Mouse (Mus musculus) heart, embryonic 10.5 days (tissue): ENCODE data around the gene Snai1. TPM values are rescaled to one million over a fixed set of nuclear protein-coding genes. Genes with fewer than 3 reads are reported as not detected.
A peak's percentile ranks its signal among the peaks of the same experiment; 100 is the strongest.

Source experiments
- DNase-seq: peaks from one replicate; pipeline ENCODE4 v3.0.0-alpha.2; 2017; ENCODE audit warnings: low spot score
- H3K27ac ChIP-seq: fragments of 300-500 bp; sonication (generic); 2 replicates; pipeline ENCODE4 v1.5.1; 2016; ENCODE audit warnings: mild to moderate bottlenecking
- H3K27me3 ChIP-seq: fragments of 300-500 bp; sonication (generic); 2 replicates; pipeline ENCODE4 v1.6.1; 2016; ENCODE audit warnings: mild to moderate bottlenecking; ENCODE audit not compliant: poor library complexity, insufficient read depth, severe bottlenecking
- H3K36me3 ChIP-seq: fragments of 300-500 bp; sonication (generic); 2 replicates; pipeline ENCODE4 v1.6.1; 2016; ENCODE audit warnings: mild to moderate bottlenecking, moderate library complexity
- H3K4me1 ChIP-seq: fragments of 300-500 bp; sonication (generic); 2 replicates; pipeline ENCODE4 v1.6.1; 2016; ENCODE audit warnings: mild to moderate bottlenecking
- H3K4me3 ChIP-seq: fragments of 300-500 bp; sonication (generic); 2 replicates; pipeline ENCODE4 v1.5.1; 2016; ENCODE audit warnings: mild to moderate bottlenecking, moderate library complexity
- H3K9me3 ChIP-seq: fragments of 300-500 bp; sonication (generic); 2 replicates; pipeline ENCODE4 v1.6.1; 2016; ENCODE audit warnings: mild to moderate bottlenecking, moderate library complexity
- WGBS: fragments of 180-500 bp; shearing (Covaris S2); methylation state at CpG from one replicate; pipeline ENCODE4 v1.1.7; 2016; 5-methylcytosine and 5-hydroxymethylcytosine counted together
- polyA plus RNA-seq: library from polyadenylated mRNA; unstranded; fragments of >200 nt; fragmentation: Nextera tagmentation; extraction: Ambion mirVana; gene quantifications from 2 replicates; pipeline ENCODE4 v1.2.1, GENCODE M21; 2016

The Snai1 gene
- polyA plus RNA-seq, 1 experiment from 2014 or later = 42.2 TPM

- DNase-seq = peak; percentile 66
- Histone ChIP-seq H3K4me3 (no peak overlapping the region), H3K4me1 (peaks cover 21% of the 10 kb centered on the region), H3K27ac (no peak overlapping the region), H3K27me3 (peaks cover 60% of the 10 kb centered on the region), H3K9me3 (no peaks in the 10 kb centered on the region), H3K36me3 (no peaks in the 10 kb centered on the region)
These were observed 4.1 kb upstream of the Snai1 start for GRCm38 (mm10) chr2:167533880-167534279.

- DNase-seq = no peak
- H3K9me3 ChIP-seq = no peaks in the 10 kb centered on the region
- peaks cover 42% of the 10 kb centered on the region for H3K4me1 ChIP-seq
- H3K27ac ChIP-seq = no peak overlapping the region
- 24% methylated on average over 10 of the region's 10 CpGs for WGBS
- H3K27me3 ChIP-seq = peaks cover 69% of the 10 kb centered on the region
- peaks cover 5% of the 10 kb centered on the region; the same call in 1 of the 2 replicates for H3K36me3 ChIP-seq
- no peak overlapping the region for H3K4me3 ChIP-seq
These were observed 1.6 kb upstream of the Snai1 start for GRCm38 (mm10) chr2:167536320-167536945.

- DNase-seq = no peak
- peaks cover 15% of the 10 kb centered on the region for H3K36me3 ChIP-seq
- H3K4me3 ChIP-seq = peak overlapping the region; percentile 69
- peak overlapping the region; percentile 87 for H3K27ac ChIP-seq
- 22% methylated on average over 34 of the region's 34 CpGs for WGBS
- H3K9me3 ChIP-seq = no peaks in the 10 kb centered on the region
- peaks cover 65% of the 10 kb centered on the region for H3K4me1 ChIP-seq
- peaks cover 67% of the 10 kb centered on the region for H3K27me3 ChIP-seq
These were observed 794 bp downstream of the Snai1 start for GRCm38 (mm10) chr2:167538671-167539306.

GRCm38 (mm10) chr2:167539536-167540476 lies 1.8 kb downstream of the Snai1 start:
- WGBS = 25% methylated on average over 14 of the region's 14 CpGs
- peaks cover 73% of the 10 kb centered on the region for H3K4me1 ChIP-seq
- H3K4me3 ChIP-seq = peak overlapping the region; percentile 69
- no peaks in the 10 kb centered on the region for H3K9me3 ChIP-seq
- no peak for DNase-seq
- peaks cover 59% of the 10 kb centered on the region for H3K27me3 ChIP-seq
- H3K27ac ChIP-seq = peak overlapping the region; percentile 72
- peaks cover 15% of the 10 kb centered on the region for H3K36me3 ChIP-seq

- H3K4me3 ChIP-seq = peak overlapping the region; percentile 69
- H3K36me3 ChIP-seq = peaks cover 15% of the 10 kb centered on the region
- peak overlapping the region; percentile 72 for H3K27ac ChIP-seq
- peaks cover 73% of the 10 kb centered on the region for H3K4me1 ChIP-seq
- no peaks in the 10 kb centered on the region for H3K9me3 ChIP-seq
- DNase-seq = no peak
- WGBS = 14% methylated on average over 12 of the region's 12 CpGs
- peaks cover 53% of the 10 kb centered on the region for H3K27me3 ChIP-seq
These were observed 2.6 kb downstream of the Snai1 start for GRCm38 (mm10) chr2:167540477-167541110.

- H3K36me3 ChIP-seq = peaks cover 15% of the 10 kb centered on the region
- H3K4me1 ChIP-seq = peaks cover 74% of the 10 kb centered on the region
- DNase-seq = no peak
- peaks cover 48% of the 10 kb centered on the region for H3K27me3 ChIP-seq
- H3K4me3 ChIP-seq = peak overlapping the region; percentile 69
- peak overlapping the region; percentile 72 for H3K27ac ChIP-seq
- H3K9me3 ChIP-seq = no peaks in the 10 kb centered on the region
- WGBS = 26% methylated on average over 6 of the region's 6 CpGs
These were observed 3.3 kb downstream of the Snai1 start for GRCm38 (mm10) chr2:167541324-167541723.

- Histone ChIP-seq H3K27me3 (peaks cover 44% of the 10 kb centered on the region), H3K36me3 (peaks cover 15% of the 10 kb centered on the region), H3K4me3 (peak overlapping the region; percentile 69), H3K9me3 (no peaks in the 10 kb centered on the region), H3K4me1 (peaks cover 78% of the 10 kb centered on the region), H3K27ac (peak overlapping the region; percentile 72)
- DNase-seq = no peak
- WGBS = 72% methylated on average over 12 of the region's 12 CpGs
These were observed 3.8 kb downstream of the Snai1 start for GRCm38 (mm10) chr2:167541761-167542160.

- Histone ChIP-seq H3K9me3 (no peaks in the 10 kb centered on the region), H3K36me3 (peaks cover 15% of the 10 kb centered on the region), H3K27ac (peak overlapping the region; percentile 72), H3K4me3 (0 out of 2 replicates have a peak overlapping the region, but pooled peaks have one; percentile 9), H3K4me1 (peaks cover 74% of the 10 kb centered on the region), H3K27me3 (peaks cover 38% of the 10 kb centered on the region)
- WGBS = 74% methylated on average over 4 of the region's 4 CpGs
- no peak for DNase-seq
These were observed 4.4 kb downstream of the Snai1 start for GRCm38 (mm10) chr2:167542361-167542760.

- Histone ChIP-seq H3K36me3 (peaks cover 15% of the 10 kb centered on the region), H3K9me3 (no peaks in the 10 kb centered on the region), H3K27ac (peak overlapping the region; percentile 88), H3K27me3 (peaks cover 34% of the 10 kb centered on the region; the same call in 1 of the 2 replicates), H3K4me3 (peak overlapping the region; percentile 4; the same call in 1 of the 2 replicates), H3K4me1 (peaks cover 66% of the 10 kb centered on the region)
- WGBS = 16% methylated on average over 16 of the region's 16 CpGs
- DNase-seq = peak; percentile 85
These were observed 5.4 kb downstream of the Snai1 start for GRCm38 (mm10) chr2:167543121-167544003.

GRCm38 (mm10) chr2:167544004-167544356 lies 6.0 kb downstream of the Snai1 start:
- DNase-seq = no peak
- peaks cover 30% of the 10 kb centered on the region; the same call in 1 of the 2 replicates for H3K27me3 ChIP-seq
- peaks cover 15% of the 10 kb centered on the region for H3K36me3 ChIP-seq
- H3K4me1 ChIP-seq = peaks cover 66% of the 10 kb centered on the region
- H3K9me3 ChIP-seq = no peaks in the 10 kb centered on the region
- H3K4me3 ChIP-seq = 0 out of 2 replicates have a peak overlapping the region, but pooled peaks have one; percentile 3
- H3K27ac ChIP-seq = peak overlapping the region; percentile 88
- WGBS = 5% methylated on average over 4 of the region's 4 CpGs

GRCm38 (mm10) chr2:167544456-167544855 lies 6.5 kb downstream of the Snai1 start:
- peaks cover 26% of the 10 kb centered on the region; the same call in 1 of the 2 replicates for H3K27me3 ChIP-seq
- no peaks in the 10 kb centered on the region for H3K9me3 ChIP-seq
- peak overlapping the region; percentile 88 for H3K27ac ChIP-seq
- peaks cover 66% of the 10 kb centered on the region for H3K4me1 ChIP-seq
- DNase-seq = no peak
- WGBS = 63% methylated on average over 5 of the region's 5 CpGs
- H3K4me3 ChIP-seq = 0 out of 2 replicates have a peak overlapping the region, but pooled peaks have one; percentile 3
- H3K36me3 ChIP-seq = peaks cover 15% of the 10 kb centered on the region
